Mouse (Mus musculus): ENCODE results near the gene Gm17490.

DNA sequence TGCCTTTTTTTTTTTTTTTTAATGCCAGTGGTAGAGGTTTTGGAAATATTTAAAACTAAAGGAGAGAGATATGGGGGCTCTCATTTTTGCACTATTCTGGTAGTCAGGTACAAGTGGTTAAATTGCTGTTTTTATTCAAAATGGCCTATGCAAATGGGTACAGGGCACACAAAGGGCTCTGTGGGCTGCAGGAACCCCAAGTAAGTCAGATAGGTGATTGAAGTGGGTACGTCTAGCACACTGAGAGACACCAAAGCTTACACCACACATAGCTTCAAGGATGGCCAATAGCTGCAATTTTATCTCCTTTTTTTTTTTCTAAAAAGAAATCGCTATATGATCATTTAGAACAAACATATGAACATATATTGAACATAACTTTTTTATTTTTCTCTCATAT is 6.5 kb downstream of the Gm17490 start:
- TF ChIP-seq CTCF (IDR thresholded peaks at IDR 0.05; ENCODE audit: low read depth, low read length), result no peak
- TF ChIP-seq GATA1 (IDR thresholded peaks at IDR 0.05; ENCODE audit: borderline replicate concordance, low read length), result no peak
- no peak for TF ChIP-seq POLR2AphosphoS5 (IDR thresholded peaks at IDR 0.05; ENCODE audit: insufficient replicate concordance, low read depth, low read length)
- TF ChIP-seq GATA2 (IDR thresholded peaks at IDR 0.05; ENCODE audit: borderline replicate concordance, low read depth, low read length), result no peak
- TF ChIP-seq TAL1 (conservative IDR thresholded peaks at IDR 0.05; ENCODE audit: low read depth, low read length), result no peak

All from G1E (cell line).